Mouse (Mus musculus) ES-CJ7 (cell line): ENCODE measurements around the gene March5.
"Not testable (repeated sequence)": the region's sequence is repeated elsewhere in the genome, so short reads cannot be mapped to it uniquely, and the experiment has no call there.

ENCODE experiments used
- DNase-seq: peaks from one replicate; pipeline ENCODE4 v3.0.0; 2011; ENCODE audit warnings: low read depth, low spot score

Gene March5

DNA sequence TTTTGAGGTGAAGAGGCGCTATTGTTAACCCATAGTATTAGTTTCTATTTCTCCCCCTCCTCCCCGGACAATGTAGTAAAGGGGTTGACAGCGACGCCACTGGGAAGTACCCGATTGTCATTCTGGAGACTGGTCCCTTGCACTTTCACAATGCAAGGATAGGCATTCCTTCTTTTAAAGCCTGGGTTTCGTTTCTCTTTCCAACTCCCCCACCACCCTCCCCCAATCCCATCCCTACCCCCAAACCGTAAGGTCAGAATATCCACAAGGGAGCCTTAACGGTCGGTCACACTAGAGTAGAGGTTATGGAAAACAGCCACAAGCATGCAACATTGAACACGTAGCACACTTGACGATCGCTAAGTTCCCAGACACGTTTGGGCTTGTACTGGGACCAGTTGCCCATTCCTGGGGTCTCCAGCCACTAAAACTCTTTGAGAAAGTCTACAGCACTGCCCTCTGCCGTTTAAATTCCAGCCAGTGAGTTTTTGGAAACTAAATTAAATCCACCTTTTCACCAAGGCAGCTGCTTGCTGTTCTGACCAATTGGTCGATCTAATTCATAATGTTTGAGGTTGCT is 923 bp downstream of the March5 start, which contains the start of gene Cpeb3:
Gene Cpeb3 (minus strand): TSS at position 426 of the 580 bp plus-strand sequence.
- DNase-seq, result peak; percentile 66

DNA sequence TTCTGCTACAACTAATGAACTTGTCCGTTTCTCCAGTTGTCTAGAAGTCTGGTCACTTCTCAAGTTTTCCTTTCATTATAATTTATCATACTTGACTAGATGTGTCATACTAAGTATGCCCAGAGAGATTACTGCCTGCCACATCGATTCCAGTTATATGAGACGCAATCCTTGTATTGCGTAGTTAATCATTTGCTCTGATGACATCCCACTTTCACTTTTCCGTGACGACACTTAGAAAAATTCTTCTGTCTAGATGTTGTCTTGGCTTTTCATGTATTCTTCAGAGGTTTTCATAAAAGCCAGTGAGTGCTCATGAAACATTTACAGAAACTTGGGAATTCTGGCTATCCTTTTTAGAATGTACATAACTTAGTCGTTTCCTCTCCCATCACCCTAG is 1.6 kb downstream of the March5 start:
- no peak for DNase-seq

DNA sequence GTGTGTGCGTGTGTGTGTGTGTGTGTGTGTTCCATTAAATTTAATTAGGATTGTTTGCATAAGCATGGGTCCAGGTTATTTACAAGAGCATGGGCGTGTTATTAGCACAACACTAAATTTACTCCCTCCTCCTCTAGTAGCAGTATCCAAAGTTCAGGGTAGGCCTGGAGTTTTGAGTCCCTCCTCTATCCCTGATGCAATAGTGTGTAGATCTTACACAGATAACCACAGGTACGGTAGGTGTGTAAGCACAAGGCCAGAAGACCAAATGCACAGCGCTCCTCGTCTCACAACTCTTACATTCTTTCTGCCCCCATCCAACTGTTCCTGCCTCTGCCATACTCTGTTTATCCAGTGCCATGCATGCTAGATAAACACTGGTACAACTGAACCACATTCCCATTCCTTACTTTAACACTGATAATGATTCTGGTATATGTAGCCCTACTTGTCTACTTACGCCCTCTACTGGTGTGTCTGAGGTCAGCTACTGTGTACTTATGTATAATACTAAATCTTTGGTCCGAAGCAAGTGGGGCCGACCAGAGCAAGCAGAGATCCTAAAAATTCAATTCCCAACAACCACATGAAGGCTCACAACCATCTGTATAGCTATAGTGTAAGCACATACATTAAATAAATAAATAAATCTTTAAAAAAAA is 2.3 kb downstream of the March5 start:
- DNase-seq, result peak; percentile 39

DNA sequence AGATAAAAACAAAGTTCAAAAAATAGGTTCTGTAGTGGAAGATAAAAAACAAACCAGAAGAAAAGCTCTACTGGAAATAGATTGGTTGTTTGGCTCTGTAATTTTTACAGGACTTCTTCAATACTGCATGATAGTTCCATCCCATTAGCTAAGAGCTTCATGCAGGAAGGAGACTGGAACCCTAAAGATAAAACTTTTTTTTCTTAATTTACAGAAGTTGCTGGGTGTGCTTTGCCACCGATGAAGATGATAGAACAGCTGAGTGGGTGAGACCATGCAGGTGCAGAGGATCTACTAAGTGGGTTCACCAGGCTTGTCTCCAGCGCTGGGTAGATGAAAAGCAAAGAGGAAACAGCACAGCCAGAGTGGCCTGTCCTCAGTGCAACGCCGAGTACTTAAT is 3.1 kb downstream of the March5 start:
- no peak for DNase-seq

DNA sequence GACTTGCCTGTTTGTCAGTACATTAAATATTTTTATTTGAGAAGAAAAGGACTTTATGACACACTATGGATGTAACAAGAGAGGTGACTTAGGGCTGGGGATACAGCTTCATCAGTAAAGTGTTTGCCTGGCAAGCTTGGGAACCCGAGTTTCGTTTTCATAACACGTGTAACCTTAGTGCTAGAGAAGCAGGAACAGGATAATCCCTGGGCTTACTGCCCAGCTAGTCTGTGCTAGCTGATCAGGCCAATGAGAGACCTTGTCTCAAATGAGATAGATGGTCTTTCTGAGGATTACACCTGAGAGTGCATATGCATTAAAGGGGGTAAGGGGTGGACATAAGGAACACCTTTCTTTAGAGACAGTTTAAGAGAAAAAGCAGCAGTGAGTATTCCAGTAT is 4.1 kb downstream of the March5 start:
- DNase-seq, result no peak

DNA sequence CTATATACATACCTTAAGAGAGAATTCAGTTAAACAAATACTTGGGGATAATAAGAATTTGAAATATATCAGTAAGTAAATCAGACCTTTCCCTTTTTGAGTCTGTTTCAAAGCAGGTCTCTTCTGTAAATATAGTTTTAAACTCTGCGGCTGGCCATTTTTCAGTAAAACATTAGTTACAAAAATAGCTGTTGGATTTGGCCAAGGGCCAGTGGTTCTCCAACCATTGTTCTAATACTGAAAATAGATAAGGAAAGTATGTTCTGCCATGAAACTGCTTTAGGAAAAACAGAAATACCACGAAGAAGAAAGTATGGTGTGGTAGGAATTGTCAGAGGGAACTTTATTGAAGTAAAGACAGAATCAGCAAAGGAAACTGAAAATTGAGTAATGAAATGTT is 7.4 kb downstream of the March5 start:
- no peak for DNase-seq

DNA sequence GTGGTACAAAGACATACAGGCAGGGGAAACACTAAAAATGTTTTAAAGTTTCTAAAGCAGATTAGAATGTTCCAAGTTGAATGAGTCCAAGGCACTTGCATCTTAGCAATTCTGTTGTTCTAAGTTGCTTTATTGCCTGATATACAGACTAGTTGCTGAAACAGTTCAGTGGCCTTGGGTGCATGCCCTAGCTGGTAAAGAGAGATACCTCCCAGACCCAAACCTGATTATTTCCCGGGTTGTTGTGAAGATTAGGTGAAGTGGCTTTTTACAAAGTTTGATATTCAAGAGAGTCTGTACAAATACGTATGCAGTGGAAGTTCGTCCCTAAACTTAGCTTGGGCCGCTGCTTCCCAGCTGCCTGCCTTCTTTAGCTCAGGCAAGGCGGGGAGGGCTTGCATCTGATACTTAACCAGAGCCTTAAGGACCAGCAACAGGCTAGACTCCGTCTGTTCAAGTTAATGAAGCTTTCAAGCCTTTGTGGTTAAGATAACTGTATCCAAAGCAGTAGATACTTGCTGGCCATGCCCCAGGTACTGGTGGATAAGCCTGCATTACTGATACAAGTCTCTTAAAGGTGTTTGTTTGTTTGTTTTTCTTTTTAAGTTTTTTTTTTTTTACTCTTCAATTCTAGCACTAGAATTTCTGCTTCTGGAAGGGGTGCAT is 18.0 kb downstream of the March5 start:
- DNase-seq, result no peak

DNA sequence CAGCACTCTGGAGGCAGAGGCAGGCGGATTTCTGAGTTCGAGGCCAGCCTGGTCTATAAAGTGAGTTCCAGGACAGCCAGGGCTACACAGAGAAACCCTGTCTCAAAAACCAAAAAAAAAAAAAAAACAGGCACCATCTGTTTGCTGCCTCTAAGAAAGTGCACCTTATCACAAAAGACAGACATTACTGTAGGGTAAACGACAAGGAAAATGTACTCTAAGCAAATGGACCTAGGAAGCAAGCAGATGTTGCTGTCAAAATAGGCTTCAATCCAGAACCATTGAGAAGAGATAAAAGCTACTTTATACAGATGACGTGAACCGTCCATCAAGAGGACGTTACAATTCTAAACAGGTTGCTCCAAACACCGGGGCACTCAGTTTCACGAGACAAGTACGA is 25.3 kb downstream of the March5 start:
- DNase-seq, result not testable (repeated sequence)

DNA sequence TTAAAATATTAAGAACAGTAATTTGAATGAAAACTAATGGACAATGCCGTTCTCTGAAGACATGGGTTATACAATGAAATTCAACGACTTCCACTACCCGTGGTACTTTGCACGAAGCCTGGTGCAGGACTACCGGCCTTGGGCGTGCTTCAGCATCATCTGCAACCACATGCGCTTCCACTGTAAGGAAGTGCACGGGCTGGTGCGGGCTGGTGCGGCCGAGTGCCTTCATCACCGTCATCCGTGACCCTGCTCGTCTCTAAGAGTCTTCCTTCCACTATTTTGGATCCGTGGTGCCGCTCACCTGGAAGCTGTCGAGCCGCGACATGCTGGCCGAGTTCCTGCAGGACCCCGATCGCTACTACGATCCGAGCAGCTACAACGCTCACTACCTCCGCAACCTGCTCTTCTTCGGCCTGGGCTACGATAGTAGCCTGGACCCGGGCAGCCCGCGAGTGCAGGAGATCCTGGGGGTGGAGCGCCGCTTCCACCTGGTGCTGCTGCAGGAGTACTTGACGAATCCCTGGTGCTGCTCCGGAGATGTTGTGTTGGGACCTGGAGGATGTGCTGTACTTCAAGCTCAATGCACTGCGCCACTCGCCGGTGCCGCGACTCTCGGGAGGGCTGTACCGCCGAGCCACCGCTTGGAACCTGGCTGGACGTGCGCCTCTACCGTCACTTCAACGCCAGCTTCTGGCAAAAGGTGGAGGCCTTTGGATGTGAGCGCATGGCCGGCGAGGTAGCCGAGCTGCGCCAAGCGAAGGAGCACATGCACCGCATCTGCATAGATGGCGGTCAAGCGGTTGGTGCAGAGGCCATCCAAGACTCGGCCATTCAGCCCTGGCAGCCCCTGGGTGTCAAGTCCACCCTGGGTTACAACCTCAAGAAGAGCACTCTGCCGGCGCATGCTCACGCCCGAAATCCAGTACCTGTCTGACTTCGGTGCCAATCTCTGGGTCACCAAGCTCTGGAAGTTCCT is 26.5 kb downstream of the March5 start:
- DNase-seq, result peak; percentile 64

DNA sequence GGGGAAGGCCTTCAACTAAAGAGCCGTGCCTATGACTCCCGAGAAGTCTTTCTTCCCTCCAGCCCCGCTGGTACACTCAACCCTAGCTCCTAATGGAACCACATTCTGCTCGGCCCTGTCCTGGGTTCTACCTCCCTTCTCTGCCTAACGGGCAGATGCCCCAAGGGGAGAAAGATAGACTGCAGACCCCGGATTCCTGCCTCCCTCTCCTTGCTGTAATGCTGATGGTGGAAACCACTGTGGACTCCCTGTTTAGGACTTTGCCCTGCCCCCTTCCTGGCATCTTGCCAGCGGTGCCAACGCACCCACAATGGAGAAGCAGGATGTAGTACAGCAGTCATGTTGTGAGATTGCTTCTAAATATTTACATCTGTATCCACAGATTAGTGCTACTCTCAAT is 28.5 kb downstream of the March5 start:
- no peak for DNase-seq

DNA sequence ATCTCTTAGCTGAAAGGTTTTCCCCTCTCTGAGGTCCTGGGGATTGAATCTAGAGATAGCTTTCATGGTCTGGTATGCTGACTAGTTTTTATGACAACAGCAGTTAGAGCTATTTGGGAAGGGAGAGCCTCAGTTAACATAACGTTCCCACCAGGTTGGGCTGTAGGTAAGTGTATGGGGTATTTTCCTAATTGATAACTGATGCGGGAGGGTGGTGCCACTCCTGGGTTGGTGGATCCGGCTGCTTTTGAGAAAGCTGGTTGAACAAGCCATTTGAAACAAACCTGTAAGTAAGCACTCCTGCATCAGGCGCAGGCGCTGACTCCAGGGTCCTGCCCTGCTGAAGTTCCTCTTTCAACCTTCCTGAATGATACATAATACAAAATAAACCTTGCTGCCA is 30.0 kb downstream of the March5 start:
- DNase-seq, result no peak

DNA sequence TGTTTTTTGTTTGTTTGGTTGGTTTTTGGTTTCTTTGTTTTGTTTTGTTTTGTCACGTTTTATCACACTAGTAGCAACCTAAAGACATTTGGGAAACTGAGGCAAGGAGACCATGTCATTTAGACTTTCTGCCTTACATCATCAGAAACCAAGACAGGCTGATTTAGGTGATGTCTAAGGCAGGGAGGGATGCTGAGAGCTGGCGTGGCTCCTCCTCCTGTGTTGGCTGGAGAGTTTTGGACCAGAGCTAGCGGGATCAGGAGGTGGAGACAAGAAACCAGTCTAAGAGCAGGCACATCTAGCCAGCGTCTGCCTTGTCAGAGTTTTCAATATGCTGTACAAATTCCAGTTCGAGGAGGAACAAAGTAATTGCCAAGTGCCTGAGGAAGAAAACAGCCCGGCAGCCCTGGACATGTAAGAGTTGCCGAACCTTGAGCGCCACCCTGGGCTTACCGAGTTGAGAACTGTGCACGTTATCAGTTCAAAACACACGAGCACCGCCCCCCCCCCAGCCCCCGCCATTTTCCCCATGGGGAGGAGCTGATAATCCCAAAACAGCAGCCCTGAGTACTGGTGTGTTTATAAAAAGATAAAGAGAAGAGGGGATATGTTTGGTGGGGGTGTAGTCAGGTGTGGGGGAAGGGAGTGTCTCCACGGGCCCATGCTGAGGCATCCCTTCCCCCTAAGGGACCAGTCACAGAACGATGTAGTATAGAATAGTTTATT is 30.5 kb downstream of the March5 start:
- peak; percentile 27 for DNase-seq

DNA sequence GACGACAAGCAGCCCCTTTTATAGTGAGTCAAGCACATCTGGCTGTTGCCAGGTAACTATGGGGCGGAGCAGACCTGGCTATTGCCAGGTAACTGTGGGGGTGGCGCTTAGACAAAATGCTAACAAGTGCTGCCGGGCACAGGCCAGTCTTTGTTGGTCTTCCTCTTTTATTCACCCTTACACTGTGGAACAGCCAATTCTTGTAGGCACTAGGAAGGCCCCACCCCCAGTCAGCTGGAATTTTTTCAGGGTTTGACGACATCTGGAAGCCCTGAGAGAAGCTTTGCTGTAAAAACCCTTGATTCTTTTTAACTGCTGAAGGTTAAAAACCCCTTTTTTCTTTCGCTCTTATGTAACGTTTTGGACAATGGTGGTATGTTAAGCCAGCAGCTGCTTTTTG is 31.3 kb downstream of the March5 start:
- peak; percentile 50 for DNase-seq

DNA sequence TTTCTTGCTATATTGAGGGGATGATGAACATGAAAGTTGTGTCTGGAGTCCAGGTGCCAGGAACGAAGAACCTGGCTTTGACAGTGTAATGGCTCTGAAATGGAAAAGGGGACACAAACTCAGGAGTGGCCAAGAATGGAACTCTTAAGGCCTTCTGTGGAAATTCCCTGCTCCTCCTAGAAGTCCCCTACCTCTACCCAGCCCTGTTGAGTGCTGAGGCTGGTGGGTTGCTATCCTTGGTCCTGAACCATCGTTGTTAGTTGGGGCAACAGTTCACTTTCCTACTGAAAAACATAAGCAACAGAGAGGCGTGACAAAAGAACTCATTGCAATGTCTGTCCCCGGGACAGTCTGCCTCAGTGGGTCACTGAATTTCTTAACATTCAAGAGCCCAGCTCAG is 31.8 kb downstream of the March5 start:
- DNase-seq, result peak; percentile 57

DNA sequence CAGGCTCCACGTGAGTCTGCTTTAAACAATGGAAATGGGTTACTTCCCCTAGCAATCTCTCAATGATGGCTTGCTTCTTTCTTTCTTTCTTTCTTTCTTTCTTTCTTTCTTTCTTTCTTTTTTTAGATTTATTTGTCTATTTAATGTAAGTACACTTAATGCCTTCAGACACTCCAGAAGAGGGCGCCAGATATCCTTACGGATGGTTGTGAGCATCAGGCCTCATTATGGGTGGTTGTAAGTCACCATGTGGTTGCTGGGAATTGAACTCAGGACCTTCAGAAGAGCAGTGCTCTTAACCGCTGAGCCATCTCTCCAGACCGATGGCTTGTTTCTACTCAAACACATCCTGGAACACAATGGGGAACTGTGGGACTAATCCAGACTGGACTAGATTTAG is 33.9 kb downstream of the March5 start:
- peak; percentile 56 for DNase-seq

DNA sequence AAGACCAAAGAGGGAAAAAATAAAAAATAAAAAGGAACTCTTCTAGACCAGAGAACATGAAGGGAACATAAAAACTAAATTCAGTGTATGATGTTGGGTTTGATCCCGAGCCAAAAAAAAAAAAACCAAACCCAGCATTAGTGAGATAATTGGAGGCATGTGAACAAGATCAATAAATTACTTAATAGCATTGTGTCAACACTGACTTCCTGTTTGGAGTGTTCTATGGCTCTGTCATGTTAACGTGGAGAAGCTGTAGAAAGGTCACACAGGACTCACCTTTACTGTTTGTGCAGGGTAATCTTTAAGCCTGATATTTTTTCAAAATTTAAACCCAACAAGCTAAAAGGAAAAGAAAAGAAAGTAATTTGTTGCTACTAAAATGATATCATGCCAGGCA is 35.4 kb downstream of the March5 start:
- no peak for DNase-seq

DNA sequence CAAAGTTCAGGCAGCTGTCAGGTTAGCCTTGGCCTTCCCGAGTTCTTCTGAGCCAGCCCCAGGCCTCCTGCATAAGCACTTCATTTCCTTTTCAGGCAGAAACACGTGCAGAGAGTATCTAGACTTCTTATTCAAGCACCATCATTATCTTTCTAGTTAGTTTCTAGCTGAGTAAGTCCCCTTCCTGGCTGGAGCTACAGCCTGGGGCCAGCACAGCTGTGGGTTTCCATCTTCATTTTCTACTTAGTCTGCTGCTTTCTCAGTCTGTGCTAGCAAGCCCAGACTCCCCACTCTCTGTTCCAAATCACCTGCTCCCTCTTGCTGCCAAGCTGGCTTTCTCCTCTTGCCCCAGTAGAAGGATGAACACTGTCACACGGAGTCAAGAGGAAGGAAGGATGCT is 39.5 kb downstream of the March5 start:
- DNase-seq, result no peak

DNA sequence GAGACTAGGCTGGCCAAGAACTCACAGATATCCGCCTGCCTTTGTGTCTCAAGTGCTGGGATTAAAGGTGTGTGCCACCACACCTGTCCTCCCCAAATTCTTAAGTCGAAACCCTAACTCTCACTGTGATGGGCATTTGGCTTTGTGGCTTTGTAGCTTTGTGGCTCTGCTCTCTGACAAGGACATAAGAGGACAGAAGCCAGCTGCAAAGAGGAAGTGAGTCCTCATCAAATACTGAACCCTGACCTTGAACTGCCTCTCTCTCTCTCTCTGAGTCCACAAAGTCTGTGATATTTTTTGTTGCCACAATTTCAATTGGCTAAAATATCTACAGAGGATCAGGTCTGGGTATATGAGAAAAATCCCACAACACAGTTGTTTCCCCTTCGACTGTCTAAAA is 40.9 kb downstream of the March5 start:
- no peak for DNase-seq

DNA sequence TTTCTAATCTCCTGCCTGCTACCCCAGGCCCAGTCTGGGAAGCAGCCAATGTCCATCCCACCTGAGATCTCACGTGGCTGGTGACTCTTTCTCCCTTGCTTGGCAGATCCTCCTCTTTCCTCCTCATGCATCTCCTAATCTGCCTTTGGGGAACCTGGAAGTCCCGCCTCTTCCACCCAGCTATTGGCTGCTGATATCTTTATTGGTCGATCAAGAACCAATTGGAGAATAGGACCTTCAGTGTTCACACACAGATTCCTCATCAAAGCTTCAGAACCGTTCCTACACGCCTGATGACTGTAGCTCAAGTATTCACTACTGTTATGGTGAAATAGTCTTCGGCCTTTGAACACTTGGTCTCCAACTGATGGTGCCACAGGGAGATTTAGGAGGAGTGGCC is 44.8 kb downstream of the March5 start:
- peak; percentile 53 for DNase-seq

DNA sequence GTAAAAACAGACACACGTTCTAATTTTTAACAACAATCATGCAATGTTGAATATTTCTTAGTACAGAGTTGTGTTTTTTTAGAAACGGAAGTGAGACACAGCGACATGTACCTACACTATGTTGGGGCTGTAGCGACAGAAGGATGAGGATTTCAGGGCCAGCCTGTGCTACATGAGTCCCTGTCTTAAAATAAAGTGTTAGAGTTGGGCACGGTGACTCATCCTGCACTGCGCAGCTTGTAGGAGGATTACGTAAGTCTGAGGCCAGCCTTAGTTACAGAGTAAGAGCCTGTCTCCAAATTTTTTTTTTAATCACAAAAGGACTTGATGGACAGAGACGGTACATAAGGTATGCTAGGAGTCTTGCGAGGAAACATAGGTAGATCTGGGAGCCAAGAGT is 48.0 kb downstream of the March5 start:
- DNase-seq, result no peak

DNA sequence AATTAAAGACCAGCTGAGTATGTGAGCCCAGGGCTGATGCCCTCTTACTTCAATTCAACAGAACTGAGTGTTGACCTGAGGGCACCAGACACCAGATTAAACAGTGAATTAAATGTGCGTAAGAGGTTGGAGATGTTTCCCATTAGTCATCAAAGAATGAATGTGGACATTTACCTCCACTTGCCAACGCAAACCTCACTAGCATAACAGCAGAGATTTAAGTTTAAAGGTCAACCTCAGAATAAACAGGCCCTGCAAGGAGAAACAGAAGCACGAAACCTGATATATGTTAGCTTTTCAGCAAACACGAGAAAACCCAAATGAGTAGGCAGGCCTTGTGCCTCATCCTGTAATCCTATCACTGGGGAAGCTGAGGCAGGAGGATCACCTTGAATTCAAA is 55.0 kb downstream of the March5 start:
- DNase-seq, result no peak
